Mouse (Mus musculus) embryonic fibroblast, embryonic 13.5 days (primary cell): ENCODE data around the gene Socs4.

Source experiments
- CTCF ChIP-seq: IDR thresholded peaks from 2 replicates; pipeline ENCODE4 v1.5.1; 2011; ENCODE audit warnings: mild to moderate bottlenecking, control low read depth, low read length, moderate library complexity, borderline replicate concordance; ENCODE audit not compliant: insufficient read depth
- POLR2A ChIP-seq: IDR thresholded peaks from 2 replicates; pipeline ENCODE4 v1.6.1; 2011; ENCODE audit warnings: low read depth, mild to moderate bottlenecking, control low read depth, low read length, moderate library complexity

DNA sequence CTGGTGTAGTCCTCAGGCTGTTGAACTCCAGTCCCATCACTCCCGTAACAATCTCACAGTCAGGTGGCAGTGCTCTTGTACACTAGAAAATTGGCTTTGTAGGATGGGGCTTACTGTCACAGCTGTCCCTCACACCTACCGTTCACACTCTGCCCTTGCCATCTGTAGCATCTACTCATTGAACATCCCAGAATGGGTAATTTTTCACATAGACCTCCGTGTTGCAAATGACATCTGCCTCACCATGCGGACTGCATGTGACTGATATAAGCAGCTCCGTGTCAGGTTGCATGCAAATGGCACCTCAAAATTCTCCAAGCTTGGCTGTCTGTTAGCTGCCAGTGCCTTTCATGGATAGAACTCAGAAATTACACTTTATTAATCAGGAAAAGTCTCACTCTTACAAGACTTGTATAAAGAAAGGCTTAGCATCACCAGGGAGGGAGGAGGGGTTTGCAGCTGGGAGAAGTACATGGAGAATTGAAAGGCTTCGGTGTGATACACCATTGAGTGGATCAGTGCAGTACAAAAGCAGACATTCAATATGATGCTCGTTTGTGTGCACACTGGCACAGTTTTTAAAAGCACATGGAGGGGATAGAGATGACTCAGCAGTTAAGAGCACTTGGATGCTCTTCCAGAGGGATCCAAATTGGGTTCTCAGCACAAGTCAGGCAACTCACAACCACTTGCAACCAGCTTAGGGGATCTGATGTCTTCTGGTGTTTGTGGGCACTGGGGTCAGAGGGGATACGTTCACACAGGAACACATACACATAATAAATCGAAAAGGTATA is 49.4 kb downstream of the Socs4 start:
- TF ChIP-seq CTCF = no peak
- TF ChIP-seq POLR2A = no peak
